Mouse (Mus musculus): ENCODE measurements around the gene Neil1.
A peak's percentile ranks its signal among the peaks of the same experiment; 100 is the strongest.

Neil1 gene

DNA sequence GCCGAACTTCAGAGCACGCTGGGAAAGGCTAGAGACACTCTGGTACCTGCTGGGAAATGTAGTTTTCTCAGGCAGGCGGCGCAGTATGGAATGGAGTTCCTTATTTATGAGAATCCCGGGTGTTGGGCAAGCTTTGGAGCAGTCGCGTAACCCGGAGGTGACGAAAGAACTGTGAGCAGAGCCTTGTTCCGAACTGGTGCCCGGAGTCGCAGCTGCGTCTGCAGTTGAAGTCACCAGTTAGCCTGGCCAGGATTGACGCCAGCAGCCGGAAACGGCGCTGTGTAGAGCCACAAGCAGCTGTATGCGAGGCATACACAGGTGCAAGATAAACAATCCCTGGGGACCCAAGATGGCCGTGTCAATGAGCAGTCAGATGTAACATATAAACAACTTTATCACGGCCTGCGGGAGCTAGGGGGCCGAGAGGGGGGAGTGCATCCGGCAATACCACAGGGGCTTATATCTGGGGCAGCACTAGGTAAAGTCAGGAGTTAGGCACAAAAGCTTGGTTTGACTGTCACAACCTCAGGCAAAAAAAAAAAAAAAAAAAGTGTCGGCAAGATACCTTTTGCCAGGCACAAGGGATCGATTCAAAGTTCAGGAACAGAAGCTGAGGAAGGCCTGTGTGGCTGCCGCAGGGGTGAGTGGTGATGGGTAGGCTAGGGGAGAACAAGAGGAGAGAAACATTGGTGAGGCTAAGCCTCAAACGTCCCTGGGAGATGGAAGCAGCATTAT, at the start of gene Neil1:
Neil1 (minus strand) TSS at position 162 of the 735 bp plus-strand sequence.
- DNase-seq (ENCODE audit: low read depth): peak; percentile 85

DNA sequence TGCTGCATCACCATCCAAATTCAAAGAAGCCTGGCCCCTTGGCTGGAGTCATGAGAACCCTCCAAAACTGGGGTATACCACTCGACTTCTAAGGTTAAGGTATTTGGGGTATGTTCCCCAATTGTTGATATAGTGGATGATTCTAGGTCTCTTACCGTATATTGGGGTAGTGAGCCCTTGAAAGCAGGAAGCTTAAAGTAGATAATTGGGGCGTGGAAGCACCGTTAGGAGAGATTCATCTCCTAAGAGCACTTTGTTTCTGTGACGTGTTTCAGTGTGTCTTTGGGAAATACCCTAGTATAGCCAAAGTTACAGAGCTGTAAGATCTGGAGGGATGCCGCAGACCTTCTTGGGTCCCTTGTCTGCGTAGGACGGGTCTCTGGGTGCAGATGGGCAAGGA, 49.3 kb upstream of the Neil1 start:
- DNase-seq (ENCODE audit: low read depth): no peak

DNA sequence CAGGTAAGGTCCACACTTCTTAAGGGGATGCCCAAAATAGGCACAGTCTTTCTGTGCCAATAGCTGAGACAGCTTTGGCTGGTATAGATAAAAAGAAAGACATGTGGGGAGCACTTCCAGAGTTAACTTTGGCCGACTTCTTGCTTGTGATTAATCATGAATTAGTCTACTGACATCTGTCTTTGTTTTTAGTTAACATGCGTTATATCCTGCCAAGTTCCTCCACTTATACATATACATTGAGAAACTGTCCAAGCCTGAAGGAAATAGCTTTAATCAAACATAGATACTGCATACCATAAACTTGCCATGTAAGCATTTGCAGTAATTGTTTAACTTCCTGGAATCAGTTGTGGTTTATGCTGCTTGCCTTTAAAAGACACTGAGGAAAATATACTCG, 48.6 kb upstream of the Neil1 start:
- no peak for DNase-seq (ENCODE audit: low read depth)

DNA sequence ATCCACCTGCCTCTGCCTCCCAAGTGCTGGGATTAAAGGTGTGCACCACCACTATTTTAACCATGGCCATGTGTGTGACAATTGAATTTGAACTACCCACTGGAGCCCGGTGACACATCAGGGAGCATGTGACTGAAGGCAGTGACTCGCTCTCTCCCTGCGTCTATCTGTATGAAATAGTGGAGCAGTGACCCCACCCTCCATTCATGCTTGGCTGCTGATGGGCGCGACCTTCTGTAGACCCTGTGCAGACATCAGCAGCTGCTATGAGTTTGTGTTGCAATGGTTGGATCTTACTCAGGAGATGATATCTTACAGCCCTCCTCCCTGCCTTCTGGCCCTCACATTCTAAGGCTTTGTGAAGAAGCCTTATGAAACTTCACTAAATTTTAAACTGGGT, 20.3 kb upstream of the Neil1 start:
- DNase-seq (ENCODE audit: low read depth): no peak

DNA sequence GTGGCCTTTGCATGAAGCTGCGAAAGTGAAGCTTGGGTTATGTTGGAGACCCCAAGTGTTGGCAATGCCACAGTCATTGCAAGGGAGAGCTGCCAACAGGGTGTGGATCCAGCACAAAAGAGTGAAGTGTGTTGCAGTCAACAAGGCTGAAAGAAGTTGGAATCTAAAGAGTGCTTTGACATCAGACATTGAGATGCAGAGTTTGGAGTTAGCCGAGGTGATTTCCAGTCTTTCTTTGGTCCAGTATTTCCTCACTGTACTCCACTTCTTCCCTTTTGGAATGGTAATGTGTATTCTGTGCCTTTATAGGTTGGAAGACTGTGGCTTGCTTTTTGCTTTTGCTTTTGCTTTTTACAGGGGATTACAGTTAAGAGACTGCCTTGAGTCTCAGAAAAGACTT, 18.1 kb upstream of the Neil1 start:
- no peak for DNase-seq (ENCODE audit: low read depth)

DNA sequence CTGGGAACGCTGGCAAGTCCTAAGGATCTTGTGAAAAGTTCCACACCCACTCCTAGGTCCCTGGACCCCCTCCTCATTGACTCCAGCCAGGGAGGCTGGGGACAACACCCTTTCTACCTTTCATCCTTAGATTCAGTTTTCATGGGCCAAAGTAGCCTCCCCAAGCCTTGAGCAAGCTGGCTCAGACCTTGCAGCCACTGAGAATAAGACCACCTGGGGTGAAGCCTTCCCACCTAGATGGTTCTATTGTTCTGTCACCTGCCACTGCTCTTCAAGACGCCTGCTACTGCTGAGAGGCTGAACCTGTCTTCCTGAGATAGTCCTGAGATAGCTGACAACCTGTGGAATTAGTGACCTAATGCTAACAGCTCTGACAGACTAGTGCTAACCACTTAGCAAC, 15.0 kb upstream of the Neil1 start:
- DNase-seq (ENCODE audit: low read depth): no peak

DNA sequence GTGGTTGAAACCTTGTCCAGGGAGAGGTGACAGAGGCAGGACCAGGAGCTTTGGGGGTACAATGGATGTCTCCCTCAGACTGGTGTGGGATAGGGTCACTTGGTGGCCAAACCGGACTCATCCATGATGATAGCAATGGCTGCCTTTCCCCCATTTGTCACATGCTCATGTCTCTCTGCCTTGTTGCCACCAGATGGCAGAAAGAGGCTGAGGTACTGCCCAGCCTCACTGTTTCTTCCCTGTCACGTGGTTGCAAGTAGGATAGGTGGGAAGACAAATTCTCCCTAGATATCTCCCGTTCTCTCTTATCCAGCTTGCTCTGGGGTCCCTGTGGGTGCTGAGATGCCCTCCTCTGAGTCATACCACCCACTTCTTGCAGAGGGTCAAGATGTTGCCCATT, 14.4 kb upstream of the Neil1 start:
- DNase-seq (ENCODE audit: low read depth): no peak

DNA sequence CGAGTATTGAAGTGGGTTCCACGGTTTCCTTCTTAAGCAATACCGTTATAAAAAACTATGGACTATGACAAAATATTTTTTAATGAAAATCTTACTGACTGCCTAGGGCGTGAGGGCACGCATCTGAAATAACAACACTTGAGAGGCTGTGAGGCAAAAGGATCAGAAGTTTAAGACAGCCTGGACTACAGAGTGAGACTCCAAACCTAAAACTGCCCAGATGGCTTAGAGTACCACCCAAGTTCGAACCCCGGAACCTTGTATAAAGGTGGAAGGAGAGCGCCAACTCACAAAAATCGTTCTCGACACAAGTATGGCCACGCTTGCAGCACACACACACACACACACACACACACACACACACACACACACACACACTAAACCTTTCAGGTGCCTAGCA, 10.4 kb upstream of the Neil1 start:
- DNase-seq (ENCODE audit: low read depth): no peak

DNA sequence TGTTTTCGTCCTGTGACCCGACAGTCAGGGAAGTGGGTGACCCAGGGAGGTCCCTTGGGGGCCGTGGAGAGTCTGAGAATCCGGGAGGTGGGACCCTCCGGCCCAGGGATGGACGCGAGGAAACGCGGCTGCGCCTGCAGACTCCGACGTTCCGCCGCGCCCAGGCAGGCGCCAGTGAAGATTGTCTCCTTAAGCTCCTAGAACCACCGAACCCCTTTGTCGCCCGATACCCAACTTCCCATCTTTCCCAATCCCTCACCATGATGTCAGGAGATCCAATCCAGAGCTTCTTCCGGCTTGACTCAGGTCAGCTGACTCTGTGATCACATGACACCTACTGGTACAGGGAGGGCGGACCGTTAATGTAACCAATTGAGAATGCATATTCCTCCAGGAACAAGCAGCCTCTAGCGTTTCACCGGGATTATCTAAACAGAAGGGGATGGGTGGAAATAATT, 9.9 kb upstream of the Neil1 start, which contains the start of gene Commd4:
Commd4 (minus strand) TSS at position 319 of the 458 bp plus-strand sequence.
- peak; percentile 83 for DNase-seq (ENCODE audit: low read depth)

DNA sequence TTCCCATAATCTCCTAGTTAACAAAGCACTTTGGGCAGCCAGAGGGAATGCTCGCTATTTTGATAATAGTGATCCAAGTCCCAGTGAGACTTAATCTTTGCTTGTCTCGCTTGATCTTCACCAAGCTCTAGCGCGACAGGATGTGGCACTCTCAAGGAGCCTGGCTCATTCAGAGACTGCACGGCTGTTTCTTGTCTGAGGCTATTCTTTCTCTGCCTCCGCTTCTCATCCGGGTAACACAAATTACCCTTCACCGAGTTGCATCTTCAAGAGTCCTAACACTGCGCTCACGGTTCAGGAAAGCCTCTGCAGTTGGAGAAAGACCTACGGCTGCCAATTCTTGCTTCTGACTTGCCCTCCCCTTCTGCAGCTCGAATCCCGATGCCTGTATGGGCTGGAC, 9.4 kb upstream of the Neil1 start:
- no peak for DNase-seq (ENCODE audit: low read depth)

DNA sequence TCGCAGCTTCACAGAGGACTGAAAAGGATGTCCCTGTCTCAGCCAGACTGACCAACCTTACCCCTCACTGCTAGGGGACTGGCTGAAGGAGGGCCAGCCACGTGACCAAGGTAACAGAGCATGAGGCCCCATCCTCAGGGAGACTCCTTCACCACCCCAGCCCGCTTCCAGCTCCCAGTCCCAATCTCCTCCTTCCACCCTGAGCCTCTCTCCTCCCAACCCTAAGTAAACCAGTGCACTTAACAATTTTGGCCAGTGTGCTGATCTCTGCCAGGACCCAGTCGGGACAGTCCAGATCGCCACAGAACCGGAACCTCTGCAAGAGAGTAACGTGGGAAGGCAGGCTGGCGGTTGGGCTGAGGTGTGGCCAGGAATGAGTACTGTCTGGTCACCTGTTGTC, 8.7 kb upstream of the Neil1 start:
- no peak for DNase-seq (ENCODE audit: low read depth)

DNA sequence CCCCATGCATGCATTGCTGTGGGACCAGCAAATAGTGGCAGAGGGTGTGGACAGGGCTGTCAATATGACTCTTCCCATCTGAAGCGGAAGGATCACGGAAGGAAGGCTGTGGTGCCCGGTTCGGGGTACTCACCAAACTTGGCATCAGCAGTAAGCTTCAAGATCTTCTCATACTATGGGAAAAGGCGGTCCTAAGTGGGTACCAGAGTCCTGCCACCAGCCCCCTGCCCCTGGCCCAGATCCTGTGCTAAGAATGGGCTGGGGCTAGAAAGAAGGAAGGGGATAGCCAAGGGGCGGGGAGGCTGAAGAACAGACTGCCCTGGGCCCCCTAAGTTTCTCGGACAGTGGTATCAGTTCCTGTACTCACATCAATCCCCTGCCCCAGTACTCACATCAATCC, 8.3 kb upstream of the Neil1 start:
- no peak for DNase-seq (ENCODE audit: low read depth)

DNA sequence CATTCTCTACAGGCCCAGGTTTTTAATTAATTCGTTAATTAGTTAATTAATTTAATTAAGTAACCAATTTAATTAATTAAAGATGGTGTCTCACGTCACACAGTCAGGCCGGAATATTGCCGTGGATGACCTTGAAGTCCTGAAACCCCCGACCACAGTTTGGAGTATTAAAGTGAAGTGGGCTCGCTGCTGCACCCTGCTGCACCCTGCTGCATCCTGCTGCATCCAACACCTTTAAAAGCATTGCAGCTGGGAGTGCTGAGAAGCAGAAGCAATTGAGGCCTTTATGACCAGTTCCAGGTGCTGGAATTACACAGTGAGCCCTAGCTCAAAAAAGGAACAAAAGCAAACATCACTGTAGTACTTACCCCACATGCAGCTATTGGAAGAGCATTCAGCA, 4.2 kb upstream of the Neil1 start:
- no peak for DNase-seq (ENCODE audit: low read depth)

DNA sequence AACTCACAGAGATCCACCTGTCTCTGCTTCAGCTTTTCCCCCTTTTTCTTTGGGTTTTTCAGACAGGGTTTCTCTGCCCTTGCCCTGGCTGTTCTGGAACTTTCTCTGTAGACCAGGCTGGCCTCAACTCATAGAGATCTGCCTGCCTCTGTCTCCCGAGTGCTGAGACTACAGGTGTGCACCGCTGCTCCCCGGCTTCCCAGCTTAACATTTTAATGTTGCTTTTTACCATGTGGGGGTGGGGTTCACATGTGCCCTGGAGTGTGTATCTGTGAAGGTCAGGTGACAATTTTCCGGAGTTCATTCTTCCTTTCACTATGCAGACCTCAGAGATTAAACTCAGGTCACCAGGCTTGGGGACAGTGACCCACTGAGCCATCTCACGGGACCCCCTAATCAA, 2.1 kb upstream of the Neil1 start:
- DNase-seq (ENCODE audit: low read depth): no peak

DNA sequence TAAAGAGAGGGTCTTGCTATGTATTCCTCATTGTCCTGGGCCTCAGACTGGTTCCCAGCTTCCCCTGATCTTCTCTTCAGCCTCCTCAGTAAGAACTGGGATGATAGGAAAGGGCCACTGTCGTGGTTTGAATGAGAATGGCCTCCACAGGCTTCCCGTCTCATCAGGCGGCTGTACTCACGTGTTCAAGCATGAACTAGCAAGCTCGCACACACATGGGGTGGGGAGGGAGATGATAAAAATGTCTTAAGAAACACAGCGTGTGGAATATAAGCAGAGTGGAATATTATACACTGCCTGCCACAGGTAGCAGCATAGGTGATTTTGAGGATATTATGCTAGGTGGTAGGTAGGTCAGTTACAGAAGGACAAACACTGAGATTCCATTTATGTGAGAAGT, 916 bp upstream of the Neil1 start:
- no peak for DNase-seq (ENCODE audit: low read depth)

DNA sequence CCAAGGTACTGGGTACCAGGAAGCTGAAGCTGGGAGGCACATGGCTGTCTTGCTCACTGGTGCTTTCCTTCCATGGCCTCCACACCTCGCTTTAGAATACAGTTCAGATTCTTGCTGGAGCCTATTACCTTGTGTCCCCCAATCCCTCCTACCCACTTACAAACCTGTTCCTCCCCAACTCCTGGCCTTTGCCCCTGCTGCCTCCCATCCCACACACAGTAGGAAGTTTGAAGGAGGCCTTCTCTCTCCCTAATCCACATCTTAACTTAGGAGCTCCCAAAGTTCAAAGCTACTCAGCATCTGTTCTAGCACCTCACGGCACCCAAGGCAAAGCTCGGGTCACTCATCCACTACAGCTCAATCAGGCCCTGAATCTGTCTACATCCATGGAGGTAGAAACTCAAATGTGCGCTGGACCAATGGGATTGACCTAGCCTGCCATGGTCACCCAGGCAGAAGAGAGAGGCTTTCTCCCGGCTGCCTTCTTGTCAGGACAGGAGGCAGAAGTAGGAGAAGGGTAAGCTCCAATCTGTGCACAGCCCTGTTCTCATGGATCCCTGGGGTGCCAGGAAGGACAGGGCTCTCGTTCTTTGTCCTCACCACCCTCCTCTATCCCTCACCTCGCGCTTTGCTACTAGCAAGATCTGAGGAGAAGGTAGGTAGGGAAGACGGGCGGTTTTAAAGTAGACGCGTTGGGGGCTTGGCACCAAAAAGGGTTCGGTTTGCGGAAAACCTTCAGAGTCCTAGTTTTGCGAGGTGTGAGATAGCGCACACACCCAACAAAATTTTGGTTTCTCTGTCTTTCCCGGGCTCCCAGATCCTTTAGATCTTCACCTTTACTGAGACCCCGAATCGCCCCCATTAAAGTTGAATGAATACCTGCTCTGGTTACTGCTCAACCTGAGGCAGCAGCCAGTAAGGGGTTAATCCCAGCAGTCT, 631 bp downstream of the Neil1 start:
- DNase-seq (ENCODE audit: low read depth): no peak

DNA sequence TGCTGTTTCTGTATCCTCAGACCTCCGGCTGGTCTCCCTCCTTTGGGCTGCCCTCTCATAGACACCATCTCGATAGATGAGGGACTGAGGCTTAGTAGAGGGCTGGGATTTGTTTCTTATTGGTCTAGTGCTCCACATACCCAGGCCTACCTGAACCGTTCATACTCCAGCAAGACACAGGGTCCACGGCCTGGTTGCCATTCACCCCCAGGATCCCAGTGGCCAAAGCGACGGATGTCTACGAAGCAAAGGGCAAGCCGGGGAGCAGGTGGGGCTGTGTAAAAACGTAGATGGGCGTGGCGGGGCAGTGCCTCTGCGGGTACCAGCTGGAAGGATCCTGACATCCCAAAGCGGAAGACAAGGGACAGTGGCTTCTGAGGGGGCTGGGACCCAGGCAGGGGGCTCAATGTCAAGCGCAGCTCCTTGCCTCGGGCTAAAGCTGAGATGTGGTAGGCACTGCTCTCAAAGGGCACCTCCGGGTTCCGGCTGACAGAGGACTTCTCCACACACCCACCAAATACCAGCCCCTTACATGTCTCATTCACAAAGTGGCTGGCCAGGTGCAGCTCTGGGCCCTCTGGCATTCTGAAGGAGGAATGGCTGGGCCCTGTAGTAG, 1.5 kb downstream of the Neil1 start:
- no peak for DNase-seq (ENCODE audit: low read depth)

DNA sequence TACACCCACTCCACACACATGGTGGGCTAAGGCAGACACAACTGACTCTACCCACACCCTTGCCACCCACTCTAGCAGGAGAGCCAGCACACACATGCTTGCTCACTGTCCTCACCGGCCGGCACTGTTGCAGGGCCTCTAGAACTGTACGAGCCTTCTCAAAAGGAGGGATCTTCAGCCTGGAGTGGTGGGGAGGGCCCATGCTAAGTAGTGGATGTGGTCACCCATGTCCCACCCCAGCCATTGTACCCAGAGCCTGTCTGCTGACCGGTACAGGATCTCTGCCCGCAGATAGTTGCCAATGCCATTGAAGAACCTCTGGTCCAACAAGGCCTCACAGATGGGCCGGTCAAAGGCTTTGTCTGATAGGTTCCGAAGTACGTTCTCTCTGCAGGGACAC, 3.3 kb downstream of the Neil1 start:
- no peak for DNase-seq (ENCODE audit: low read depth)

DNA sequence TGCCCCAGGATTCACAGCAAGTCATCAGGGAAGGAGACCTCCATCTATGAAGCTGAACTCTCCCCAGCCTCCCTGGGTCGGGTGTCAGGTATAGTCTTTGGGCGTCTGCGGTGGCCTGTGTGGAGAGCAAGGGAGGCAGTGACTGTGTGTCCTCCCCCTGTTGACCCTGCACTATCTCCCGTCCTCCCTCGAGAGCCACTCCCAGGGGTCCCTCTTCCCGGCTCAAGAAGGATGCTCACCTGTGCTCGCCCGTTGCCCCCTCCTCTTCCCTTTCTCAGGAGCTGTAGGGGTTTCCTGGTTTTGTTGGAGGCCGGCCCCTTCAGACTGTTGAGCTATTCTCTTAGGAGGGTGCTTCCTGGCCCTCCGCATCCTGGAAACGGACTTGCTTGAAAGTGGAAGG, 4.9 kb downstream of the Neil1 start:
- DNase-seq (ENCODE audit: low read depth): no peak

DNA sequence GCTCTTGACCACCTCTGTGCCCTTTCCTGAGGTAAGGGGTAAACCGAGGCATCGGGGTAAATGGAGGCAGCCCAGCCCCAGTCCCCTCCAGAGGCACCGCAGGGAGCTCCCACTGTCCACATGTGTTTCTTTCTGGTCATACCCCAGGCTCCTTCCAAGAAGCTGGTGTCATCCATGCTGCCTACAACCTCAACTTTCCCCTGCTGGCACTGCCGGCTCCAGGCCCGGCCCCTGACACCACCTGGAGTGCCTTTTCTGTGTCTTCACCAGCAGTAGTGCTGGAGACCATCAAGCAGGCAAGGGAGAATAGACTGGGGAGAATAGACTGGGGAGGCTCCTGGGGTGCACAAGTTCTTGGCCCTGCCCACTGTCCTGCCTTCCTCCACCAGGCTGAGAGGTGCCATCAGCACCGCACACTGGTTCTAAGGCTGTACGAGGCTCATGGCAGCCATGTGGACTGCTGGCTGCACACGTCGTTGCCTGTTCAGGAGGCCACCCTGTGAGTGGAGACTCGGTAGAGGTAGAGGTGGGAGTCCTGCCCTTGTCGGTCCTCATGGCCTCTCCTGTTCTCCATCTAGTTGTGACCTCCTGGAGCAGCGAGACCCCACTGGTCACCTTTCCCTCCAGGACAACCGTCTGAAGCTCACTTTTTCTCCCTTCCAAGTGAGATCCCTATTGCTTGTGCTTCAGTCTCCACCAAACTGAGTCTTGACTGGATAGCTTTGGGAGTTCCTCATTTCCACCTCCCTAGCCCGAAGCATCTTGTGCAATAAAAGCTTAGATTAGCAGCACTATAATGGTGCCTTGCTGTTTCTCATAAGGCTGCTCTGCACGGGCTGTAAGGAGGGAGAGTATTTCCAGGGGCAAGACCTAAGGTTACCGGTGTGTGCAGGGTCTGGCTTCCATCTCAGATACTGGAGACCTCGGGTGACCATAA, 6.4 kb downstream of the Neil1 start:
- no peak for DNase-seq (ENCODE audit: low read depth)

DNA sequence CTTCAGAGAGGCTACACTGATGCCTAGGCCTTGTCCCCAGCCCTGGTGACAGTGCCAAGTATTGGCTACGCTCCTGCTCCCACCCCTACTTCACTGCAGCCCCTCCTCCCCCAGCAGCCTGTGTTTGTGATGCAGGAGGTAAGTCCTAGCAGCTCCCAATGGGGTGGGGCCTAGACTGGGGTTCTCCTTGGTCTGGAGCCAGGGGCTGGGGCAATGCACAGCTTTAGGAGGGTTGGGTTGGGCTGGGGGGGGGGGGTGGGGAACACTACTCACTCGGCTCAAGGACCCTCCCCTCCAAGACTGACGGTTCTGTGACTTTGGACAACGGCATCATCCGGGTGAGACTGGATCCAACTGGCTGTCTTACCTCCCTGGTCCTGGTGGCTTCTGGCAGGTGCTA, 8.5 kb downstream of the Neil1 start:
- no peak for DNase-seq (ENCODE audit: low read depth)

DNA sequence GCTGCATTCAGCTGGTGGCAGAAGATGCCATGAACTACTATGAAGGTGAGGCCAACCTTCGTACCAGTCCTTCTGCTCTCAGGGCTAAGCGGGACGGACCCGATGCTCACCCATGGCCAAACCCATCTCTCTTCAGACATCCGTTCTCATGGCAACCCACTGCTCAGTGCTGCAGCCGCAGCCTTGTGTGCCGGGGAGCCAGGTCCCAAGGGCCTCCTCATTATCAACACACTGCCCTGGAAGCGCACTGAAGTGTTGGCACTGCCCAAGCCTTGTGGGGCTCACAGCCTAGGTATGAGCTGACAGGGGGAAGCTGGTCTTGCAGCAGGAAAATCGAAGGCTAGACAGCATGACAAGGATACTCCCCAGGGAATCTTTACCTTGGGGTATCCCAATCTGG, 9.0 kb downstream of the Neil1 start:
- DNase-seq (ENCODE audit: low read depth): no peak
